Mouse (Mus musculus) embryo, embryonic 10 days (tissue): Measurements from ENCODE around the gene Cngb1.
"Not testable (repeated sequence)": the region's sequence is repeated elsewhere in the genome, so short reads cannot be mapped to it uniquely, and the experiment has no call there.

Source experiments
- DNase-seq: peaks from one replicate; pipeline ENCODE4 v3.0.0-alpha.2; 2015; ENCODE audit warnings: low spot score

The Cngb1 gene

DNA sequence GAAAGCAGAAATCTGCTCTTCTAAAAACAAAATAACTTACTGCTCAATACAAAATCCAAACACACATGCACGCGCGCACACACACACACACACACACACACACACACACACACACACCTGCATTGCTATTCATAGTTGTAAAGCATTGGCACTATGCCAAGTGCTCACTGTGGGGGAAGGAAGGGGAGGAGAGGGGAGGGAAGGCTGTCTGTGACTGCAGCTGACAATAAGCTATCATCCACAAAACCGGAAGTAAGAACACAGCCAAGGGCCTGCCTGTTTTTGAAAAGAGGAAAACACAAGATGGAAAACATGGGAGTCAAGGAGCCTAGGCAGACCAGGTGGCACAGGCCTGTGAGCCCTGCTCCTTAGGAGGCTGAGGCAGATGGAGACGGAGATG, 61.2 kb downstream of the Cngb1 start:
- no peak for DNase-seq

DNA sequence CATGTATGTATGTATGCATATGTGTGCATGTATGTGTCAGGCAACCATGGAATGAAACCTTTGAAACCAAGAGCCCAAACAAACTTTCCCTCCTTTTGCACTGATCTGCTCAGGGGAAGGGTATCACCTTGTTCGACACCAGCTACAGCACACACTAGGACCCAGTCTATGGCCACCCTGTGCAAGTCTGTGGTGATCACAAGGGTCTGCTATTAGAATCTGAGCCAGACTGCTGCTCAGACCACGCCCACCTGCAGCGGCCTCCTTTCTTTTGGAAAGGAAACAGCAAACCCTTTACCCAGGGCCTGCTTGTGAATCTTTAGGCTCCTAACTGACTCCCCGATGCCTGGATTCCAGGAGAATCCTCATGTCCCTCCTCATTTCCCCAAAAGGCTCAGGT, 62.5 kb downstream of the Cngb1 start:
- DNase-seq = no peak

DNA sequence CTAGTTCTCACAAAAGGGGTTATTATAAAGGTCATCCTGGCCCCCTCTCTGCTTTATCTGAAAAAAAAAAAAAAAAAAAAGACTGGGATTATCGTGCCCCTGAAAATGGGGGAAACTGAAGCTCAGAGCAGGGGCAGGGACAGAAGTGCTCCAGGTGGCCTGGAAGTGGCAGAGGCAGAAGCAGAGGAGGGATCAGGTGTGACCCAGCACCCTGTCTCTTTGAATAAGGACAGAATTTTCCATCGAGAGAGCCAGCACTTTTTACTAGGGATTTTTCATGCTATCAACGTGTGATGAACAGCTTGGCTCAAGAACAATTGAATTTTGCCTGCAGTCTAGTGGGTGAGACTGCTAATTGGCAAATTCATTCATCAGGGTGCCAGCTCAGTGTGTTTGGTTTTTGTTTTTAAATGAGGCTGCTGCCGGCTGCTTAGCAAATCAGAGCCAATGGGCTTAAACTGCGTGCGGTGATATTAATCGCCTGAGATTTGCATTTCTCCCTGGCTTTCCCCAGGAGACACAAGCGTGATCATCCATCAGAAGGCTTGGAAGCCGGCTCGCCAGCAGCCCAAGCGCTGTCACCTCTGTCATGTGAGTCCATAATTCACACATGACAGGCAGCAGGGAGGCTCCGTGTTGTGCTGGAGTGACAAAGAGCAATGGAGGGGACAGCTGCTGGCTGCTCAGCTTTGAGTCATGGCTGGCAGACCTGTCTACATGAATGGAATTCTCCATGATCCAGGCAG, 63.4 kb downstream of the Cngb1 start:
- DNase-seq = peak; percentile 57

DNA sequence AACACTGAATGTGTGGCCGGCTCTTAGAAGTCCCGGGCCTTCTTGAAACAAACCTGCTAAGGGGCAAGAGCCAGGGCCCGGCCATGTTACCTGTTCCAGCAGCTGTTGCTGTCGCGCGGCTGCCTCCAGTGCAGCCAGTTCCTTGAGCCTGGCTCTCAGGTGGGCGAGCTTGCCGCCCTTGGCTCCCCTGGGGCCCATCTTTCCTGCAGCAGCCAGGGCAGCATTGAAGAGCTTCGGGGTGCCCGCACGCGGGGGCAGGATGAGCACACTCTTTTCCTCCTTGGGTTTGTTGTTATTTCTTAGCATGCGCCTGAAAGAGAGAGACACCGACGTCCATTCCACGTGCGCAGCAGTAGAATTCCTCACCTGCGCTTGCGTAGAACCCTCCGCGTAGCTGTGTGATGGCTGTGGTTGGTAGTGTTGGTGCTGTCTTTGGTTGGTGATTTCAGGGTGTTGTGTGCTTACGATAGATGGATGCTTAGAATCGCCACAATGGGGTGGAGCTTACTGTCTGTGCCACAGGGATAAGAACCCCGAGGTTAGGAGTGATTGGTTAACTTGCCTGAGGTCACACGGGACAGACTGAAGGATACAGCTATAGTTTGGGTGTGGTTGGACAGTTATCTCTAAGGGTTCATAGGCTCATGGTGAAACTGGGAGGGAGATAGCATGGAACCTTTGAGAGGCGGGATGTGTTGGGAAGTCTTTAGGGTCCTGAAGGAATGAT, 64.1 kb downstream of the Cngb1 start:
- DNase-seq = no peak

DNA sequence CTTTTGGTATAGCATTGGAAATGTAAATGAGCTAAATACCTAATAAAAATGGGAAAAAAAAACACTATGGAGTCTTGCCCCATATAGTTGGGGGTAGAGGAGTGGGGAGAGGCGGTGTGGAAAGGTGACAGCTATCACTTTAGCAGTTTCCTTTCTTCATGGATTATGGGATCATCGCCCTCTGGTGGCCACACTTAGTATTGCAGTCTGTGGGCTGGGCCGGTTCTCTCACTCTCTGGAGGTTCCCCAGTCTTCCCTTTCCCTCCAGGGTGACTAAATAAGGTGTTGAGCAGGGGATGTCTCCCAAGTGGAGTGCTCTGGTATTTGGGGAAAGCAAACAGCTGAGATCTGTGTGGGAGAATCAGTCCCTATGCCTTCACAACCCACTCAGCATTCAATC, 70.7 kb downstream of the Cngb1 start:
- peak; percentile 77 for DNase-seq

DNA sequence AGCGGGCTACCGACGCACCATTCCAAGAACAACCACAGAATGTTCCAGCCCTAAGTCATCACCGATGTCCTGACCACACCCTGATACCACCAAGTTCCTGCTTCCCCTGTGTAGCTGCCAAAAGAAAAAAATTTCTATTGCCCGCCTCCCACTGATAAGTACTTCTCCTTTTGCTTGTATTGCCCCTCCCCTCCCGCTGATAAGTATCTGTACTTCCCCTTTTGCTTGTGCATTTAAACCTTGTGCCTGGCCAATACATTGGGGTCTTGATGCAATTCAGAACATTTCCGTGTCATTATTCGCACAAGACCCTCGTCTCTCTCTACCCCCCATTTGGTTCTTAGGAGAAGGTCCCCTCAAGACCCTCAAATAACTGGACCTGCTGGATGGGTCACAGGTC, 76.3 kb downstream of the Cngb1 start:
- DNase-seq = not testable (repeated sequence)

DNA sequence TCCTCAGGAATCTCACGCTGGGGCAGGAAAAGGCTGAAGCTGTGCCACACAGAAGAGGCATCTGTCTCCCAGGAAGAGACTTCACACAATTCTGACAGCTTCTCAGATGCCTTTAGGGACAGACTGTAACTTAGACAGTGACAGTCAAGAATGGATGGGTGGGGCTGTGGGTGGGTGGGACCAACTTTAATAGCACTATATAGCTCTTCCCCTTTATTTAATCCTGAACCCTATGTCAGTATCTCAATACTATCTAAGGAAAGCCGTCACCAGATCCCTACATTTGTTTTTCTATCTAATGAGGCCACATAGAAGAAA, 79.3 kb downstream of the Cngb1 start:
- DNase-seq = peak; percentile 23

DNA sequence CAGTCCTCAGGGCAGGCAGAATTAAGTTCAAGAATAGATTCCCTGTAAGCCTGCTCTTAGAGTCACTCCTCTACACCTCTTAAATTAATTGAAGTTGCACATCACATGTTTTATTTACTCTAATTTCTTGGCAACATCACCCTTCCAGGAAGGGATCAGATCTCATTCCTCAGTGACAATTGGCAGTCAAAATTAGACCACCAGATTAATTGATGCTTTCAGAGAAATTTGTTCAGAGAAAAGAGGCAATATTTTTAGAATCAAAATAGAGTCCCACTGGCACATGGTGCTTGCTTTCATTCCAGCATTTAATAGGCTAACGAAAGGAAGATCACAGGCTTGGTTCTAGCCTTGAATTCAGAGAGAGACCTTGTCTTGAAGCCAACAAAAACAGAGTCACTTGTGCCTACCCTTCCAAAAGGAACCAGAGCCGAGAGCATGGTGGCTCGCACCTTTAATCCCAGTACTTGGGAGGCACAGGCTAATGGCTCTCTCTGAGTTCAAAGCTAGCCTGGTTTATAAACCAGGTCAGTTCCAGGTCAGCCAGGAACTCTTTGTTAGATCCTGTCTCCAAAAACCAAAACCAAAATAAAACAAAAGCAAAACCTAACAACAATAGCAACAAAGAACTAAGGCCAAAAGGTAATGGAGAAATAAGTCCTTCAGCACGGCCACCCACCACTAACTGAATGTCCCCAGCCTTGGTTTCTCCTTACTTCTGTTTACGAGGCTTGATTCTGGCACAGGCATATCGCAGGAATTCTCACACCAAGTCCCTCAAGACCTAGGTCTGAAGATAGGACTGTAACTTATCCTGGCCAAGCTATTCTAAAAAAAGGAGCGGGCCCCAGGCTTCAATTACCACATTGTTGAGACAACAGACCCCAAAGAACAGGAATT, 79.9 kb downstream of the Cngb1 start:
- no peak for DNase-seq

DNA sequence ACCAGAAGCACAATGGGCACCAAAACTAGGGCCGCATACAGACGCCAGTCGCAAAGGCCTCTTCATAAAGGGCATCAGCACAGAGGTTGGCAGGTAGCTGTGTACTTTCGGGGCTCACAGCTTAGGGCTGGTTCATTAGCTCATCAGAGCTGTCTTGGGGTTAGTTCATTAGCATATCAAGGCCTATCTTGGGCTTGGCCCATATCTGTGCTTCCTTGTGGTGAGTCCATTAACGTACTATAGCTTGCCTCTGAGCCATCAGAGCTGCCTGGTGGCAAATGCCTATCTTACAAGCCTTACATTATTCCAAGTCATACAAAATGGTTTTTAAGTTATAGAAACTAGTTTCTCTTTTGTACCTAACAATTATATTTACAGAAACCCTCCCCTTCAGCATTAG, 82.4 kb downstream of the Cngb1 start:
- DNase-seq = no peak

DNA sequence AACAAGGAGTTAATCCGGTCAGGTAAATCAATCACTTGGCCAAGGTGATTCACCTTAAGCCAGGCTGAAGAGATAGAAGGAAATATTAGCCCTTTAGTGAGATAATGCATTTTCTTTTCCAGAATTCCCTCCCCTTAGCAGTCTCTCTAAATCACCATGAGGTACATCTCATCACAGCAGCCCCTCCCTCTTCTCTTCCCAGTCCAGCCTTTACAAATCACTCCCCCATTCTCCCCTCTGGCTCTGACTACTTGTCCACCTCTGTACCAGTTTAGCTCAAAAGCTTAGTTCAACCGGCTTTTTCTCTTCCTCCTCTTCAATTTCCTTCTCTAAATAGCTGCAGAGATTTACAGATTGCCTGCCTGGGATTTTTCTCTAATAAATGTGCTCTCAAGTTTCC, 85.3 kb downstream of the Cngb1 start:
- DNase-seq = no peak

DNA sequence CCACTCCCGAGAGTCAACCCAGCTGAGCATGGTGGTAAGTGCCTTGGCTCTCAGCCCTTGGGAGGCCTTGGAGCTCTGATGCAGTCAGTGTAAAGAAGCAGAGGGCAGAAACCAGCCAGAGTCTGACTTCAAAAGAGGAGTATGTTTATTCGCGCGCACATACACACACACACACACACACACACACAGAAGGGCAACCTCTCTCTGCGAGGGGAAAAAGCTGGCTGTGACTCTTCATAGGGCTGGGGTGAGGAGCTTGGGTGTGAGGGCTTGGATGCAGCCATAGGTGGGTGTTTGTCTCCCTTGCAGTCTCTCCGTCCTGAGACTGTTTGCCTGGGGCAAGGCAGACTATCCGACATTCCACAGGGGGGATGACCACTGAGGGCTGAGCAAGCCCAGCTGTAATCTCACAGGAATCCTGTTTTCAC, 85.8 kb downstream of the Cngb1 start:
- peak; percentile 38 for DNase-seq

DNA sequence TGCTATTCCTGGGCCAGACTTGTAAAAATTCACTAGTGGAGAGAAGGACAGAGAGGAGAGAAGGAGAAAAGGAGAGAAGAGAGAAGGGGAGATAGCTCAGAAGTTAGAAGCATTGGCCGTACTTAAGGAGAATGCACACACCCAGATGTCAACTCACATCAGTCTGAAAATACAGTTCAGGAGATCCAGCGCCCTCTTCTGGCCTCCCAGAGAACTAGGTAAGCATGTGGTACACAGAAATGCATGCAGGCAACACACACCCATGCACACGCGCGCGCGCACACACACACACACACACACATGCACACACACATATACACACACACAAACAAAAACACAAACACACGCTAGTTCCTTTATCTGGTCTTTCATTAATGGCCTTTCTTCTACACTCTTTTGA, 86.8 kb downstream of the Cngb1 start:
- DNase-seq = no peak

DNA sequence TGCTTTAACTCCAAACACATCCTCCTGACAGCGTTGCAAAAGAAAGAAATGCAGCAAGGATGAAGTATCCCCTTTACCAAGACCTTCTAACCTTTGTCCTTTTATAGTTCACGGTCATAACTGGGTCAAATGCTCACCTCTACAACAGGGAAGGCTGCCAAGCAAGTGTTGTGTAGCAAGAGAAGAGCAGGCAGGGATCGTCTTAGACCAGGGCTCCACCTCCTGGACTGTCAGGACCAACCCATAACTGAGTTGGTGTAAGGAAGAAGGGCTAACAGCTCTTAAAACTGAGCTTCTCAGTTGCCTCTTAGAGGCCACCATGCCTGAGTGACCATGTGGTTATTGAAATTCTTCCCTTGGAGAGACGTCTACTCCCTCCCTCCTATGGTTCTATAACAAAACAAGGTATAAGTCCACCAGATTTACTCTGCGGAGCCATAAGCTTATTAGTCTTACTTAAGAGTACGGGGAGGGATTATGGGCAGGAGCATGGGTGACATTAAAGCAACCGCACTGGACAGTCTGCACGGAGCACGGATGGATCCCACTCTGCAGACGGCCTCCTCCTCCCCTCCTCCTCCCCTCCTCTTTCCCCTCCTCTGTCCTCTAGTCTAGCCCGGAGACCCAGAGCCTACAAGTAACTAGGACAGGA, 90.5 kb downstream of the Cngb1 start:
- DNase-seq = no peak

DNA sequence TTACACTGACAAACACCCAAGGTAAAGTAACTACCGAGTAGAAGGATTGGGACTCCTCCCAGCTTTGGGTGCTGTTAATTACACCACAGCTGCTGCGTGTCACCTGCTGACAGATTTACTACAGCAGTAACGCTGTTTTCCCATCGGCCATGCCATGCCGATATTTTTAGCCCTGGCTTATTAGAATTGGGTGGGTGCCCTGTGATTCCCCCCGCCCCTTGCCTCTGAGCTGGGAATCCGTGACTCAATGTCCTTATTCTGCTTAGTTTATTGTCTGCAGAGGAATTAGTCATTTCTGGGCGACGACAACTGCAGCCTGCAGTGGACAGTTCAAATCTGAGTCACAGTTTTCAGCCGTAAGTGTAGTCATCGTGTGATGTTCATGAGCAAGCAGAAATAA, 96.5 kb downstream of the Cngb1 start:
- no peak for DNase-seq

DNA sequence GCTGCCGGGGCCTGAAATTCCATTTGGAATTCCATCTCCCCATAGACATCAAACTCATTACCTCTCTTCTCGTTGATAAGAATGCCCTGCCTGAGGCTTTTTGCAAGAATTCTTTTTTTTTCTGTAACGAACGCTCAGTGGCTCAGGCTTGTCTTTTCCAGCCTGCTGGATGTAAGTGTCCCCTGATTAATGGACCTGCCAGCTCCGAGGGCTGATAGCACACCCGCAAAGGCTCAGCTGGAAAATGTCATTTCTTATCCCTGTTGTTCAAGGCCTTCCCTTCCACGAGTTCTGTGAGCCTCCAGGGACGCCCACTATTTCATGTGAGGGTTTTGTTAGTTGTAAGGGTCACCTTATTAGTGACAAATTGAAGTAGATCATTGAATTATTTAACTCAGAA, 100.4 kb downstream of the Cngb1 start:
- peak; percentile 37 for DNase-seq

DNA sequence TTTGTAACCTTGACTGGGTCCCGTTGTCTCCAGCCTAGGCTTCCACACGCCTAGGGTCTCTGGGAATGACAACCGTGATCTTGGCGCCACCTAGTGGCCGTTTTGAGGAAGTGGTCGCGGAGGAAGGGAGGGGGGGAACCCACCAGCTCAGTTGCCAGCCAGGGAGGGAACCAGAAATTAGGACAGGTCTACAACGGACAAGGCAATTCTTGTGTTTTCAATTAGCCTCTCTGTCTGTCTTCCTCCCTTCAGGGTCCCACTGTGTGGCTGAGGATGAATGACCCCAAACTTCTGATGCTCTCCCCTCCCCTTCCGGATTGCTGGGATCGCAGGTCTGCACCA, 102.4 kb downstream of the Cngb1 start:
- peak; percentile 89 for DNase-seq

DNA sequence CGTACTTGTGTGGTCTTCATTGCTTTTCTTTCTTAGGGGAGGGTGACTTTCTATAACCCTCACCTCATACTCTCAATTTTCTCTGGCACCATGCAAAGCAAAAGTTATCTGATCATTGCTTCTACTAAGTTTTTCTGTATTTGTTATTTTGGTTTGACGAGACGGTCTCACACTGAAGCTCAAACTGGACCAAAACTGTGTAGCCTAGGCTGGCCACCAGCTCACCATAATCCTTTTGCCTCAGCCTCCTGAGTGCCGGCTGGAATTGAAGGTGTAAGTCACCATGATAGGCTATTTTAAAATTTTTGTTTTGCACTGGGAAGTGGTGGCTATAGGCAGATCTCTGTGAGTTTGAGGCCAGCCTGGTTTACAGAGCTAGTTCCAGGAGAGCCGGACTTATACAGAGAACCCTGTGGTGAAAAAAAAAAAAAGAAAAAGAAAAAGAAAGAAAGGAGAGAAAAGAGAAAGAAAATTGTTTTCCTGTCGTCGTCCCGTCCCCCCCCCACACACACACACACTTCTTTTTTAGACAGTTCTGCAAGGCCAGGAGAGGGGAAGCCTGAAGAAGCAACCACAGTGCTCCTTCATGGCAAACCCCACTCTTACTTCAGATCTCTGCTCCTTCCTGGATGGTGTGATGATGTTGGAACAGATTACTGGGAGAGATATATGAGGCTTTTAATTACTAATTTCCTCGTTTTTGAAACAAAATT, 102.9 kb downstream of the Cngb1 start:
- no peak for DNase-seq

DNA sequence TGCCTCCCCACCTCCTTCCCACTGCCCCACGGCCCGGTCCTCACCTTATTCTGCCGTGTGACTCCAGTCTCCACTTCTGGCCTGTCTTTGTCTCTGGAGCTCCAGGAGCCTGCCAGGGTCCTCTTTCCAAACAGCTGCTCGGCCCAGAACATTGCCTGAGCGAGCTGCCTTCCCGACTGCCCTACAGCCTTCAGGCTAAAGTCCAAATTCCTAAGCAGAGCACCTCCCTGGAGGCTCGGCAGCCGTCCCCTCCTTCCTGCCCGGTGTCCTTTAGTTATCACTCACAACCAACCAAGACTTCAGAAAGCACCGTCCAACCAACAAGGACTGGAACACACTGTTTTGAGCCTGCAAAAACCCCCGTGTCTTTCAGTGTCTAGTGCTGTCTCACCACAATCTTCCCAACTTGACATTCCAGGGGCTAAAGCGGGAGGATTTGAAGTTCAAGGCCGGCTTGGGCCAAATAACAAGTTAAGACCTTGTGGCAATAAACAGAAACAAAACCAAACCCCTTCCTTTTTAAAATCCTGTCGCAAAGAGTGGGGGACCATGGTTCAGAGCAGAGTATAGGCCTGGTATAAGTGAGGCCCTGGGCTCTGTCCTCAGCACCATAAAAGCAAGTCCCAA, 103.6 kb downstream of the Cngb1 start, which contains the start of gene Kifc3:
Kifc3 (minus strand) TSS at position 164 of the 627 bp plus-strand sequence.
- no peak for DNase-seq

DNA sequence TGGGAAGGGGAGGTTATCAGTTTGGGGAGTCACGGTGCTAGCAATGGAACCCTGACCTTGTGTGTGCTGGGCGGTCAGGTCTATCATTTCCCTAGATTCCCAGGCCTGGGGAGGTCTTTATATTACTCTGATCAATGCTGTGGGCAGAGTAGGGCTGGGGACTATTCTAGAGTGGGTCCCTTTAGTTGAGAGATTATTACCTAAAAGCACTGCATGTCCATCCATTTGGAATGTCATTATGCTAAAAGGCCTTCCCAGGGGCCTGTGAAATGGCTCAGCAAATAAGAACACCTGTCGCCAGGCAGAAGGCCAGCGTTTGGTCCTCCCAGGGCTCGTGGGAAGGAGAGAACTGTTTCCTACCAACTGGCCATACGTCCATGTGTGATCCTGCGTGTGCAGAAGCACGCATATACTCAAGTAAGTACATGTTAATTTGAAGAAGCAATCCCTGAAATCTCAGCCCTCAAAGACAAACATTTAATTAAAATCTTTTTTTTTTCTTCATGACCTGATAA, 104.3 kb downstream of the Cngb1 start:
- no peak for DNase-seq

DNA sequence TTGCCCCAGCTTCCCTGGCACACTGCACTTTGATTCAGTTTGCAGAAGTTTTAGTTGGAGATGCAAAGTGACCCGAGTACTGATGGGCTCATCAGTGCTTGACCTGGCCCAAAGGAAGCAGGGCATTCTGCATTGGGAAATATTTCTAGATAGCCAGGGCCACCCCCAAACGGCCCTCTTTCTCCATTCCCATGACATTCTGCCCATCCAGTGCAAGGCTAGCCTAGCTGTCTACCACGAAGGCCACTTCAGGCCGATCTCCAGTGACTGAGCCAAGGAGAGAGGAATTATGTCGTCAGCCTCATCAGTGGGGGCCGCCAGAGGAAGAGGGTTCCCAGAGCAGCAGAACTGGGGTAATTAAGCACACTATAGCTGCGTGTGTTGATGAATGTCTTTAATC, 104.9 kb downstream of the Cngb1 start:
- no peak for DNase-seq

DNA sequence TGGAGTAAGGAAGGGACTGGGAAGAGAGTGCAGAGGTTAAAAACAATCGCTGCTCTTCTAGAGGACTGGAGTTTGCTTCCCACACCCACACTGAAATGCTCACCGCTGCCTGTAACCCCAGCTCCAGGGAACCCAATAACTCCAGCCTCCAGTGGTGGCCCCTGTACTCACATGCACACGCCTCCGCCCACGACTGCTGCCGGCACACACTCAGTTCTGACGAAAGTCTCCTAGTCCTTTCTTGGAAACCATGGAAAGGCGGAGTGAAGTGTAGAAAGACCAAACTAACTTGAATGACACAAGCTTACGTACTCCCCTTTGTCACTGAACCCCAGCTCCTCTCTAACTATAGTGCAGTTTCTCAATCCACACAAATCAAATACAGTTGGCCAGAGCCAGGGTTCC, 106.4 kb downstream of the Cngb1 start:
- no peak for DNase-seq
